Mouse (Mus musculus): Measurements from ENCODE around the gene BC048403. TPM values are rescaled to one million over a fixed set of nuclear protein-coding genes. Genes with fewer than 3 reads are reported as not detected.

Gene BC048403
- polyA plus RNA-seq, 1 experiment from 2014 or later: 2.2 TPM

DNA sequence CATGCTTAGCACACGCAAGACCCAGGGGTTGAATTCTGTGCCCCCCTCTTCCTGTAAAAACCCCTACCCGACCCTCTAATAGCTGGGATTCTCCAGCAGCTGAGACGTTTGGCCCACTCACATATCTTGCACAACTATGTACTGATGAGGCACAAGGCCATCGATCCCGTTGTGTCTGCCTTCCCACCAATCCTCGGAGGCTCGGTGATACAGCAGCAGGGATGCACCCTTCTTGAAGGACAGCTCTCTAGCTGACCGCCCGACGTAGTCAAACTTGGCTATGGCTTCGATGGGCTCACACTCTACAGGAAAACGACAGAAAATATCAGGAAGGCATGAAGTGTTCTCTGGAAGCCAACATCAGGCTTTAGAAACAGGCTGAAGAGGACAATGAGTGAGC, 54.7 kb downstream of the BC048403 start:
- 93% methylated on average over 12 of the region's 12 CpGs for WGBS
- no peaks in the 10 kb centered on the region for H3K4me1 ChIP-seq (ENCODE audit: control insufficient read depth, insufficient read depth, low read length)
- no peak overlapping the region for H3K4me3 ChIP-seq (ENCODE audit: low read depth, low read length)
- H3K4me2 ChIP-seq (ENCODE audit: low read depth, low read length): no peak overlapping the region
- H3K9me3 ChIP-seq (ENCODE audit: control insufficient read depth, low read length): no peaks in the 10 kb centered on the region
- ATAC-seq (ENCODE audit: low read depth): no peak
- peaks cover 16% of the 10 kb centered on the region; the same call in 1 of the 2 replicates for H3K36me3 ChIP-seq (ENCODE audit: control insufficient read depth, insufficient read depth, low read length)
- H3K27ac ChIP-seq (ENCODE audit: low read depth, low read length): no peak overlapping the region
- H3K27me3 ChIP-seq (ENCODE audit: control insufficient read depth, insufficient read depth, low read length): no peaks in the 10 kb centered on the region
- H3K9ac ChIP-seq (replicated peaks; ENCODE audit: low read depth, low read length): no peak overlapping the region

DNA sequence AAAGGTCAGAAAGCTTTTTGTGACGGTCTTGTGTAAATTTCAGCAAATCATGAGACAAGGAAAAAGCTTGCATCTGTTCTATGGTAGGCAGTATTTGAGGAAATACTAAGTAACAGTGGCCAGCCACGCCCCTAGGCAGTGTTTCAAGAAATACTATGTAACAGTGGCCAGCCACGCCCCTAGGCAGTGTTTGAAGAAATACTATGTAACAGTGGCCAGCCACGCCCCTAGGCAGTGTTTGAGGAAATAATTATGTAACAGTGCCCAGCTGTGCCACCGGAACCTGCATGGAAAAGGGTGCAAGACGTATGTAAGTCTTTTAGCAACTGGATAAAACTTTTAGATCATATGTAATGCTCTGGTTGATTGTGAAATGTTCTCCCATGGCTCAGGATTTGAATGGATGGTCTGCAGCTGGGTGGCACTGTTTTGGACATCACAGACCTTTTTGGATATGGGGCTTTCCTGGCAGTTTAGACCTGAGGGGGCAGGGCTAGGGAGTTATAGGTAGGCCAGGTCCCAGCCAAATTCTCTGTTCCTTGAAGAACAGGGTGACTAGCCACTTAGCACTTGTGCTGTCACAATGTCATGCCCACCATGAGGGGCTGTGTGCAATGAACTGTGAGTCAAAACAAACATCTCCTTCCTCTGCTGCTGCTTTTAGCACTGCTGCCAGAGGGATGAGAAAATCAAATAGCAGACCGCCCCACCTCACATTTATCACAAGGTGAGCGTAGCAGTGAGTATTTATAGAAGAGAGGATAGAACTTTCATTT, 56.5 kb downstream of the BC048403 start:
- no peak overlapping the region for H3K27ac ChIP-seq (ENCODE audit: low read depth, low read length)
- H3K27me3 ChIP-seq (ENCODE audit: control insufficient read depth, insufficient read depth, low read length): no peaks in the 10 kb centered on the region
- H3K4me1 ChIP-seq (ENCODE audit: control insufficient read depth, insufficient read depth, low read length): no peaks in the 10 kb centered on the region
- WGBS: 82% methylated on average over 8 of the region's 8 CpGs
- no peak for ATAC-seq (ENCODE audit: low read depth)
- no peaks in the 10 kb centered on the region for H3K9me3 ChIP-seq (ENCODE audit: control insufficient read depth, low read length)
- no peak overlapping the region for H3K9ac ChIP-seq (replicated peaks; ENCODE audit: low read depth, low read length)
- H3K4me2 ChIP-seq (ENCODE audit: low read depth, low read length): no peak overlapping the region
- H3K4me3 ChIP-seq (ENCODE audit: low read depth, low read length): no peak overlapping the region
- H3K36me3 ChIP-seq (ENCODE audit: control insufficient read depth, insufficient read depth, low read length): peaks cover 29% of the 10 kb centered on the region

DNA sequence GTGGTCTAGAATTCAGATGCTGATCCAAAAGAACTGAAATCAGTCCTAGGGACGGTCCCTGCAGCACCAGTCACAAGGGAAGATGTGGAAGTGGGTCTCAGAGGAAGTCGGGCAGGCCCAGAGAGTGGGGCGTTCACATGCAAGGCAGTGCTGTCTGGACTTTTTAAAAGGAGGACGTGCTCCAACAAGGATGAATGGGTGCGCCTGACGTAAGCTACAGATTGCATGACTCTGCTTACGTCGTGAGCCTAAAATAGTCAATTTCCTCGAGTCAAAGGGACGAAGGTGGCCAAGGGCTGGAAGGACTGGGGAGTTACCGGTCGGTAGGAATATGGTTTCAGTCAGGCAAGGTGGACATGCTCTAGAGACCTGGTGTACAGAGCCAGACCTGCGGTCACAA, 60.3 kb downstream of the BC048403 start:
- no peaks in the 10 kb centered on the region for H3K4me1 ChIP-seq (ENCODE audit: control insufficient read depth, insufficient read depth, low read length)
- WGBS: 95% methylated on average over 13 of the region's 13 CpGs
- no peaks in the 10 kb centered on the region for H3K9me3 ChIP-seq (ENCODE audit: control insufficient read depth, low read length)
- H3K9ac ChIP-seq (replicated peaks; ENCODE audit: low read depth, low read length): no peak overlapping the region
- H3K36me3 ChIP-seq (ENCODE audit: control insufficient read depth, insufficient read depth, low read length): peaks cover 35% of the 10 kb centered on the region
- no peak overlapping the region for H3K4me3 ChIP-seq (ENCODE audit: low read depth, low read length)
- H3K27me3 ChIP-seq (ENCODE audit: control insufficient read depth, insufficient read depth, low read length): no peaks in the 10 kb centered on the region
- ATAC-seq (ENCODE audit: low read depth): no peak
- H3K27ac ChIP-seq (ENCODE audit: low read depth, low read length): no peak overlapping the region
- H3K4me2 ChIP-seq (ENCODE audit: low read depth, low read length): no peak overlapping the region

Other genes starting within 250 kb of the BC048403 start
- gene Tbk1, start 153.2 kb upstream of the BC048403 start, polyA plus RNA-seq (2014; fragmentation: Nextera tagmentation; extraction: Ambion mirVana): 37.5 and 38.3 TPM in 2 replicates
- gene Xpot, start 113.6 kb upstream of the BC048403 start, polyA plus RNA-seq (2014; fragmentation: Nextera tagmentation; extraction: Ambion mirVana): 28.4 and 39.3 TPM in 2 replicates
- gene D930020B18Rik, start 98.3 kb upstream of the BC048403 start, polyA plus RNA-seq (2014; fragmentation: Nextera tagmentation; extraction: Ambion mirVana): 0.08 and 0.12 TPM in 2 replicates